11 mouse cellular contexts compared by ENCODE assay signal in the genomic region with DNA sequence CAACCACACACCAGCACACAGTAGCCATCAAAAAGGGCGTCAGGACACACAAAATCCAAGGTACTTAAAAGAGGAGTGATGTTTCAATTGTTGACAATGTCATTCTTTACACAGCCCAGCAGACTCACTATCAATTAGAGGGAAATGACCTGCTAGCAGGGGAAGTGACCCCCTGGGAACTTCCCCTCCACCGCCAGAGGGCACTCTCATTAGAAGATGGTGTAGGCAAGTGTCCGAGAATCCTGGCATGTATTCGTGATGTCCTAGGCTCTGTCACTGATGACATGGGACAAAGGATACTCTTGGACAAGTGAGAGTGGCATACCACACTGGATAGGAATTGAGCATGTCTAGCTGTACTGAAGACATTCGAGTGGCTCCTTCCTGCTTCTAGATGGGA.
DNase-seq lines count a peak whose midpoint lies in the region; ATAC-seq and TF ChIP-seq lines count a peak whose summit lies in the region.
"Had no signal": no experiment of that assay in that cellular context is flagged by ENCODE, and none has a peak within 500 bp of the region (broad histone marks: within the 10 kb centered on the region; RNA-seq: fewer than 3 reads in every experiment).

No protein-coding gene starts in this region.

- no peak overlapping the region for H3K27ac ChIP-seq in kidney, postnatal 0 days
- H3K27ac ChIP-seq in kidney, embryonic 16.5 days (ENCODE audit: low read length), result no peak overlapping the region
- H3K27ac ChIP-seq: embryonic facial prominence, embryonic 15.5 days; limb, embryonic 10.5 days had no signal

- intact Hi-C loops in left cerebral cortex, postnatal 36 days (cut with DNase I), result no loop called here

- WGBS in kidney, postnatal 0 days, result 60% methylated on average over 5 of the region's 5 CpGs
- WGBS in kidney, embryonic 16.5 days, result 62% methylated on average over 5 of the region's 5 CpGs

- H3K4me2 ChIP-seq in kidney, postnatal 0 days (ENCODE audit: low read length), result no peak overlapping the region
- no peak overlapping the region for H3K4me2 ChIP-seq in kidney, embryonic 16.5 days (replicated peaks; ENCODE audit: low read depth, low read length)
- H3K4me2 ChIP-seq: embryonic facial prominence, embryonic 15.5 days had no signal

- H3K27me3 ChIP-seq in kidney, postnatal 0 days (ENCODE audit: insufficient read depth, low read length), result no peaks in the 10 kb centered on the region
- no peaks in the 10 kb centered on the region for H3K27me3 ChIP-seq in kidney, embryonic 16.5 days (ENCODE audit: insufficient read depth, low read length)
- H3K27me3 ChIP-seq: embryonic facial prominence, embryonic 15.5 days had no signal

- DNase-seq in adrenal gland, postnatal 10 days, result peak; percentile 26
- no peak for DNase-seq in adrenal gland, adult 8-10 months
- DNase-seq in kidney, postnatal 0 days (ENCODE audit: low spot score), result no peak
- peak; percentile 60 for DNase-seq in A20 (ENCODE audit: low read depth, low spot score)
- peak; percentile 37 for DNase-seq in embryo, embryonic 11 days
- no peak for DNase-seq in right cerebral cortex, postnatal 36 days (ENCODE audit: low spot score in 2 of 2)
- no peak for DNase-seq in left cerebral cortex, postnatal 36 days (ENCODE audit: low spot score in 2 of 2)
- DNase-seq: right cerebral cortex, postnatal 14 days had no signal

- no peaks in the 10 kb centered on the region for H3K36me3 ChIP-seq in kidney, postnatal 0 days (ENCODE audit: insufficient read depth, low read length)
- no peaks in the 10 kb centered on the region for H3K36me3 ChIP-seq in kidney, embryonic 16.5 days (ENCODE audit: insufficient read depth, low read length)
- H3K36me3 ChIP-seq: embryonic facial prominence, embryonic 15.5 days; limb, embryonic 10.5 days had no signal

- H3K9me3 ChIP-seq in kidney, postnatal 0 days (replicated peaks; ENCODE audit: low read length), result no peaks in the 10 kb centered on the region
- no peaks in the 10 kb centered on the region for H3K9me3 ChIP-seq in kidney, embryonic 16.5 days (ENCODE audit: low read length)
- H3K9me3 ChIP-seq: embryonic facial prominence, embryonic 15.5 days; limb, embryonic 10.5 days had no signal

- ATAC-seq in kidney, postnatal 0 days (replicated peaks; ENCODE audit: low FRiP score, low read depth), result no peak
- ATAC-seq in kidney, embryonic 16.5 days (ENCODE audit: low FRiP score, low TSS enrichment), result no peak

- H3K4me3 ChIP-seq in kidney, postnatal 0 days (replicated peaks; ENCODE audit: low read depth, low read length), result no peak overlapping the region
- no peak overlapping the region for H3K4me3 ChIP-seq in kidney, embryonic 16.5 days (ENCODE audit: low read length)
- H3K4me3 ChIP-seq: embryonic facial prominence, embryonic 15.5 days; limb, embryonic 10.5 days had no signal

- TF ChIP-seq CTCF in kidney, postnatal 0 days (IDR thresholded peaks at IDR 0.05; ENCODE audit: low read depth), result peak; percentile 45

- no peak overlapping the region for H3K9ac ChIP-seq in kidney, postnatal 0 days (ENCODE audit: low read depth, low read length)
- H3K9ac ChIP-seq in kidney, embryonic 16.5 days (replicated peaks; ENCODE audit: low read length), result no peak overlapping the region
- H3K9ac ChIP-seq: embryonic facial prominence, embryonic 15.5 days had no signal

- no peaks in the 10 kb centered on the region for H3K4me1 ChIP-seq in kidney, postnatal 0 days (replicated peaks; ENCODE audit: insufficient read depth, low read length)
- no peaks in the 10 kb centered on the region for H3K4me1 ChIP-seq in kidney, embryonic 16.5 days (ENCODE audit: insufficient read depth, low read length)
- H3K4me1 ChIP-seq: embryonic facial prominence, embryonic 15.5 days had no signal

Comparison
In these comparisons a context has a peak if more than half of its experiments do, and no peak if none do; other contexts are left out.
1. DNase-seq: peak in adrenal gland, postnatal 10 days (single experiment), A20 (single experiment) and embryo, embryonic 11 days (single experiment); none in adrenal gland, adult 8-10 months (single experiment), kidney, postnatal 0 days (single experiment), right cerebral cortex, postnatal 36 days (0 of 2) and left cerebral cortex, postnatal 36 days (0 of 2).